Mouse (Mus musculus): ENCODE results near the gene Sycp3. TPM values are rescaled to one million over a fixed set of nuclear protein-coding genes. Genes with fewer than 3 reads are reported as not detected.
"Not testable (repeated sequence)": the region's sequence is repeated elsewhere in the genome, so short reads cannot be mapped to it uniquely, and the experiment has no call there.

Sycp3 gene
- polyA plus RNA-seq, 1 experiment from 2014 or later: not detected

DNA sequence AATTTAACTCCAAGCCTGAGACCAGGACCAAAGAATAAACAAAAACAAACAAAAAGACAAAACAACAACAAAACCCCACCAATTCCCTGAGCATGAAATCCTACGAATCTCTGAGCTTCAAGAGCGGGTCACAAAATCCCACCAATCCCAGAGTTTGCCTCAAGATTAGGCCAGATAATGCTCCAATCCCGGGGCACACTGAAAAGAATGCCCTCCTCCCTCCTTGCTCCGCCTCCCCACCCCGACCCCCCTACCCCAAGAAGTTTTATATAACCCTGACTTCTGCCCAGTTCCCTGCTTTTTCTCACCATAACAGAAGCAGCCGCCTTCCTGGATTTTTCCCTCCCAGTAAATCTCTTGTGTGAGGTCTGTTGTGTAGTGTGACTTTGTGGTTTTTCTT, 1.6 kb upstream of the Sycp3 start:
- WGBS: 44% methylated on average over 6 of the region's 6 CpGs
- Histone ChIP-seq H3K9me3 (replicated peaks) (peaks cover 2% of the 10 kb centered on the region; the same call in 1 of the 2 replicates), H3K4me2 (replicated peaks) (no peak overlapping the region), H3K27ac (no peak overlapping the region), H3K4me1 (no peaks in the 10 kb centered on the region), H3K4me3 (no peak overlapping the region), H3K27me3 (no peaks in the 10 kb centered on the region), H3K36me3 (no peaks in the 10 kb centered on the region), H3K9ac (no peak overlapping the region)
- ATAC-seq (ENCODE audit: low FRiP score): no peak

DNA sequence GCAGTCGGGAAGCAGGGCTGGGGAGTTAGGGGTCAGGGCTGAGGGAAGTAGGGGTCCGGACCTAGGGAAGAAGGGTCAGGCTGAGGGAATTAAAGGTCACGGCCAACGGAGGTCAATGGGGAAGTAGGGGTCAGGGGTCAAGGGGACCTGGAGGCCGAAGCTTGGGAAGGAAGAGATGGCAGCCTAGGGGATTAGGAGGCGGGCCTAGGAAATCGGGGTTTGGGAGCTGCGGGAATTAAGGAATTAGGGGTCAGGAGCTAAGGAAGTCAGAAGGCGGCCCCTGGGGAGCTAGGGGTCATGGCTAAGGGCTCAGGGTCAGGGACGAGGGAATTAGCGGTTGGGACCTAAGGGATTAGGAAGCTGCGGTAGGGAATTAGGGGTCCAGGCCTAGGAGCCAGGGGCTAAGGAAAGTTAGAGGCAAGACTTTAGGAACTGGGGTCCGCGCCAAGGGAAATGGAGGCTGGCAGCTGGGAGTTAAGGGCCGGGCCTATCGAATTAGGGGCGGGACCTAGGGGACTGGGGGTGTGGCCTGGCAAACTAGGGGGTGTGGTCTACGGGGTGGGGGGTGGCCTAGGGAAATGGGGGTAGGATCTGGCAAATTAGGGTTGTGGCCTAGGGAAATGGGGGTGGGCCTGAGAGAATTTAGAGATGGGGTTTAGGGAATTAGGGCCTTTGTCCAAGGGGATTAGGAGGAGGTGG, 902 bp downstream of the Sycp3 start:
- WGBS: 67% methylated on average over 18 of the region's 18 CpGs
- Histone ChIP-seq H3K4me1 (no peaks in the 10 kb centered on the region), H3K9ac (no peak overlapping the region), H3K4me3 (no peak overlapping the region), H3K27me3 (no peaks in the 10 kb centered on the region), H3K9me3 (replicated peaks) (peaks cover 2% of the 10 kb centered on the region; the same call in 1 of the 2 replicates), H3K36me3 (no peaks in the 10 kb centered on the region), H3K27ac (no peak overlapping the region), H3K4me2 (replicated peaks) (no peak overlapping the region)
- no peak for ATAC-seq (ENCODE audit: low FRiP score)

DNA sequence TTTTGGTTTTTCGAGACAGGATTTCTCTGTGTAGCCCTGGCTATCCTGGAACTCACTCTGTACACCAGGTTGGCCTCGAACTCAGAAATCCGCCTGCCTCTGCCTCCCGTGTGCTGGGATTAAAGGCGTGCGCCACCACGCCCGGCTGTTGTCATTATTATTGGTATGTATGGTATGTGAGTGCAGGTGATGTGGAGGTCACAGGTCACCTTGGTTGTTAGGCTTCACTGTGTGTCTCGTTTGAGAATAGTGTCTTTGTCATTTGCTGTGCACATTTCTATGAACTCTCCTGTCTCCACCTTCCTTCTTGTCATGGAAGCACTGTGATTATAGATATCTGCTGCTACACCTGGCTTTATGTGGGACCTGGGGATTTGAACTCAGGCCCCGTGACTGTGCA, 23.5 kb downstream of the Sycp3 start:
- not testable (repeated sequence) for H3K4me1 ChIP-seq; H3K9me3 ChIP-seq (replicated peaks); H3K27me3 ChIP-seq; ATAC-seq (ENCODE audit: low FRiP score); H3K4me3 ChIP-seq; H3K4me2 ChIP-seq (replicated peaks); H3K9ac ChIP-seq; H3K27ac ChIP-seq; H3K36me3 ChIP-seq
- WGBS: 91% methylated on average over 10 of the region's 10 CpGs

DNA sequence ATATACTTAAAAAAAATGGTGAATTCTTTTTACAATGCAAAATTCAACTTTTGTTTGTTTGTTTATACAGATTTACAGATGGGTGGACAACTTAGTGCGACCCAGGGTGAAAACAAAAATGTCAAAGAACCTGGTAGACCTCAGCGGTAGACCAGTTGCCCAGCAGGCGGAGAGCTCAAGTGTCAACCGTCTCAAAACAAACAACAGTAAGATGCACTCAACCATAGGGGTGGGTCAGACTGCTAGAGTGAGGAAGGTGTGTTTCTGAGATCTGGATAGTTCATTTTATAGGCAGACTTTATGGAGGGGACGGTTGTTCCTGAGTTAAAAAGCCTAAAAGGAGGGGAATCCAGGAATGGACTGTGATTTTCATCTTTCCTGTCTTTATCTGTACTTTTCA, 29.3 kb downstream of the Sycp3 start:
- no peaks in the 10 kb centered on the region for H3K9me3 ChIP-seq (replicated peaks)
- 85% methylated on average over 5 of the region's 5 CpGs for WGBS
- H3K4me3 ChIP-seq: no peak overlapping the region
- 0 out of 2 replicates have a peak, but pooled peaks cover 6% of the 10 kb centered on the region for H3K36me3 ChIP-seq
- H3K27ac ChIP-seq: no peak overlapping the region
- no peak overlapping the region for H3K9ac ChIP-seq
- ATAC-seq (ENCODE audit: low FRiP score): no peak
- H3K4me2 ChIP-seq (replicated peaks): no peak overlapping the region
- H3K4me1 ChIP-seq: peaks cover 3% of the 10 kb centered on the region; the same call in 1 of the 2 replicates
- H3K27me3 ChIP-seq: no peaks in the 10 kb centered on the region

DNA sequence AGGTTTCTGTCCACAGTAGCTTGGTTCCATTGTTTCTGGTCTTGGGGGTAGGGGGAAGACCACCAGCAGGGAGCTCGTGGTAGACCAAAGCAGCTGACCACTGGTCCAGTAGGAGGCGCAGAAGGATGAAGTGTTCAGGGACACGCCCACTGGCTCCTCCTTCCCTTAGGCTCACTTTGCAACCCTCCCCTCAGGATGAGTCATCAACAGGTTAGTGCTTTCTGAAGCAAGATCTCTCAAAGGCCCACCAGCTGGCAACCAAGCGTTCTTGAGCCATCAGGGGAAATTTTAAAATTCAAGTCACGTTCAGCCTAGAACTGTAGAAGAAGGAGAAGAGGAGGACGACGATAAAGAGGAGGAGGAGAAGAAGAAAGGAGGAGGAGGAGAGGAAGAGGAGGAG, 32.3 kb downstream of the Sycp3 start:
- no peak overlapping the region for H3K27ac ChIP-seq
- WGBS: 63% methylated on average over 7 of the region's 7 CpGs
- H3K27me3 ChIP-seq: no peaks in the 10 kb centered on the region
- H3K36me3 ChIP-seq: no peaks in the 10 kb centered on the region
- no peak overlapping the region for H3K4me2 ChIP-seq (replicated peaks)
- H3K9me3 ChIP-seq (replicated peaks): no peaks in the 10 kb centered on the region
- ATAC-seq (ENCODE audit: low FRiP score): no peak
- no peak overlapping the region for H3K4me3 ChIP-seq
- H3K4me1 ChIP-seq: peaks cover 3% of the 10 kb centered on the region; the same call in 1 of the 2 replicates
- H3K9ac ChIP-seq: no peak overlapping the region

DNA sequence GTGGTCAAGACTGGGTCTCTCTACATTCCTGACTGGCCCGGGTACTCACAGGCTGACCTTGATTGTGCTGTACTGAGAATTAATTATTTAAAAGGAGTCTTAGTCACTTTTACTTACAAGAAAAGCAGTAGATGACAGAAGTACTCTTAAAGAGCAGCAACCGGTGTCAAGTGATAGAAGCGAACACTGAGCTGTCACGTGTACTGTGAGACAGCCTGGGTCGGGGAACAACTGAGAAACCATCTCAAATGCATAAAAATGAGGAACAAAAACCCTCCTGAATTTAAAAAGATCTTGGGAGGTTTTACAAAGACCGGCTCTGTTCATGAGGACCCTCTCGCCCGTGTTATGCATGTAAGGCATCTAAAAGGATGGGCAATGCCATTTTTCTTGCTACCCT, 33.3 kb downstream of the Sycp3 start:
- Histone ChIP-seq H3K9ac (no peak overlapping the region), H3K4me1 (peaks cover 3% of the 10 kb centered on the region; the same call in 1 of the 2 replicates), H3K9me3 (replicated peaks) (no peaks in the 10 kb centered on the region), H3K36me3 (no peaks in the 10 kb centered on the region), H3K4me3 (no peak overlapping the region), H3K27me3 (no peaks in the 10 kb centered on the region), H3K27ac (no peak overlapping the region), H3K4me2 (replicated peaks) (no peak overlapping the region)
- 76% methylated on average over 8 of the region's 8 CpGs for WGBS
- ATAC-seq (ENCODE audit: low FRiP score): no peak

DNA sequence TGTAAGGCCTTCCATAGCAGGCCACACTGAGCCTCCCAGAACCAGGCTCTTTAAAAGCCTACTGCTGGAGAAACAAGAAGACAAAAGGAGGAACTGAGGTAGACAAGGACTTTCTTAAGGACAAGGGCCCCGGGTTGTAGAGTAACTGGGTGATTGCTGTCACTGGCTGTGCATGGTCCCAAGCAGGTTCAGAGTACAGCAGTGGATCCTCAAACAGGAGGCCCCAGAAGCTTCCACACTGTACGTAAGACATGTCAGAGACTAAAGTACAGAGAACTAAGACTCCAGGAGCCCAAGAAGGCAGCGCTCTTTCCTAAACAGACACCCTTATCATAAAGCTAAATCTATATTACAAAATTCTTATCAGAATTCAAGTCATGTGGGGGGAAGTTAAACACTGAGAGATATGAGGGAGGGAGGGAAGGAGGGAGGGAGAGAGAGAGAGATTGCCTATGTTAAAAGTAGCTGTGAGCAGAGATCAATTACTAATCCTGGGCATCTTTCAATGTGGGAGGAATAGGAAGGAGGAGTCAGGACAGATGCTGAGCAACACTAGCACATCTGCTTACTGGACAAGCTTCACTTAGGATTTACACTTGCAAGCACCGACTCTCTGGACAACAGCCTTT, 35.7 kb downstream of the Sycp3 start:
- no peak overlapping the region for H3K9ac ChIP-seq
- no peak overlapping the region for H3K4me3 ChIP-seq
- H3K4me1 ChIP-seq: peaks cover 3% of the 10 kb centered on the region; the same call in 1 of the 2 replicates
- no peaks in the 10 kb centered on the region for H3K9me3 ChIP-seq (replicated peaks)
- no peak for ATAC-seq (ENCODE audit: low FRiP score)
- no peaks in the 10 kb centered on the region for H3K36me3 ChIP-seq
- WGBS: 77% methylated on average over 4 of the region's 4 CpGs
- H3K27me3 ChIP-seq: no peaks in the 10 kb centered on the region
- H3K4me2 ChIP-seq (replicated peaks): no peak overlapping the region
- H3K27ac ChIP-seq: no peak overlapping the region

DNA sequence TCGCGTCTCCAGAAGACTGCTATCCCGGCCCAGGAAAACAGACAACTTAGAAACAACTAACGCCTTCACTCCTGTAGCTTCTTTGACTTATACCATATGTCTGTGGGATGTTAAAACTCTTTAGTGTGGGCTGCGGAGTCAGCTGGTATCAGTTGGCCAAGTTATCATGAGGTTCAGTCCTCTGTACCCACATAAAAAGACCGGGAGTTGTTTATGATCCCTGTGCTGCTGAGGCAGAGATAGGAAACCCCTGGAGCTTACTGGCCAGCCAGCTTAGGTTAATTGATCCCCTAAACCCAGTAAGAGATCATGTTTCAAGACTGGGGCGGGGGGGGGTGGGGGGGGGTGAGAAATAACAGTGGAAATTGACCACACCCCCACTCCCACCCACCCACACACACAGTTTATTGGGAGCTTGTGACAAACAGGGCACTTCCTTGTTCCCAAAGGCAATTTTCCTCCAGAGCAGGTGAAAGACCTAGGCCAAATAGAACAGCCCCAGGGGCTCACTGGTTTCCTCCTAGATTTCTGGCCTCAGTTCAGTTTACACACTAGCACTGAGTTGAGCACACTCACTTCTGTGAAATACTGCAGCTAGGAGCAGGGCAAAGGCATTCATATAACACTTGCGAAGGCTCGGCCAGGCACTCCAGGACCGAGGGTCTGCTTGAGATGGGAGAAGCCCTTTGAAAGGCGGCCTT, 37.6 kb downstream of the Sycp3 start:
- ATAC-seq (ENCODE audit: low FRiP score): no peak
- 68% methylated on average over 11 of the region's 11 CpGs for WGBS
- Histone ChIP-seq H3K27ac (no peak overlapping the region), H3K27me3 (no peaks in the 10 kb centered on the region), H3K9ac (no peak overlapping the region), H3K4me3 (no peak overlapping the region), H3K9me3 (replicated peaks) (no peaks in the 10 kb centered on the region), H3K4me2 (replicated peaks) (no peak overlapping the region), H3K4me1 (peaks cover 3% of the 10 kb centered on the region), H3K36me3 (no peaks in the 10 kb centered on the region)

DNA sequence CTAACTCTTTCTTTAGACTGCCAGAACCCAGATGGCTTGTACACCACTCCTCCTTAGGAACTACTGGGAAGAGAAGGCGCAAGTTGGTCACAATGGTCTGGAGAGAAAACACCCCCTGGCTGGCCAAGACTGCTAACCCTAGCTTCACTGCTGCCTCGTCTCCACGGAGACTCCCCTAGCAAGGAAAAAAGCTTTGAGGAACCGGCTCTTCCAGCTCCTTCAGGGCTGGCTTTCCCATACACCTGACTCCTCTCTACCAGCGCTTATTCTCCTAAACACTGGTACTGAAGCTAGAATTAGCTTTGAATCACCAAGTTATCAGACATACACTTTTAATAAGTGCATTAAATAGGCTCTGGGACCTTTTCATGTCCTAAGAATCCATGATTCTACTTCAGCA, 40.6 kb downstream of the Sycp3 start:
- no peaks in the 10 kb centered on the region for H3K36me3 ChIP-seq
- H3K9ac ChIP-seq: no peak overlapping the region
- no peaks in the 10 kb centered on the region for H3K9me3 ChIP-seq (replicated peaks)
- peaks cover 12% of the 10 kb centered on the region for H3K4me1 ChIP-seq
- H3K27me3 ChIP-seq: no peaks in the 10 kb centered on the region
- WGBS: 66% methylated on average over 5 of the region's 5 CpGs
- no peak overlapping the region for H3K4me3 ChIP-seq
- no peak overlapping the region for H3K27ac ChIP-seq
- no peak for ATAC-seq (ENCODE audit: low FRiP score)
- H3K4me2 ChIP-seq (replicated peaks): no peak overlapping the region

DNA sequence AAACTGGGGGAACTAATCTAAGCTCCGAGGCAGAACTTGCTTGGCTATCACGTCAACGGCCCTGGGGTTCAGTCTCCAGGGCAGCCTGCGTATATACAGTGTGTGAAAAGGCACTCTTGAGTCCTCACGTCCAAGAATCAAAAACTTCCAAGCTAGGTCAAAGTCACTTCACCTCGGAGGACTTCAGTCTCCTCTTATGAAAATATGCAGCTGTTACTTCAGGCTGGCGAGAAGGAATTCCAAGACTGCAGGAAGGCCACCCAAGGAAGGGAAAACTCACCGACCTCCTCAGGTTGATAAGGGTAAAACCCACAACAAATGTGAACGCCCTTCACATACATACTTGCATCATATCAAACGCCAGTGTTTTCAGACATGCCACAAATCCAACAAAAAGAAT, 42.0 kb downstream of the Sycp3 start:
- Histone ChIP-seq H3K4me3 (no peak overlapping the region), H3K4me2 (replicated peaks) (no peak overlapping the region), H3K36me3 (no peaks in the 10 kb centered on the region), H3K4me1 (peaks cover 12% of the 10 kb centered on the region), H3K9ac (no peak overlapping the region), H3K27me3 (no peaks in the 10 kb centered on the region), H3K27ac (no peak overlapping the region), H3K9me3 (replicated peaks) (no peaks in the 10 kb centered on the region)
- no peak for ATAC-seq (ENCODE audit: low FRiP score)
- 77% methylated on average over 10 of the region's 10 CpGs for WGBS

DNA sequence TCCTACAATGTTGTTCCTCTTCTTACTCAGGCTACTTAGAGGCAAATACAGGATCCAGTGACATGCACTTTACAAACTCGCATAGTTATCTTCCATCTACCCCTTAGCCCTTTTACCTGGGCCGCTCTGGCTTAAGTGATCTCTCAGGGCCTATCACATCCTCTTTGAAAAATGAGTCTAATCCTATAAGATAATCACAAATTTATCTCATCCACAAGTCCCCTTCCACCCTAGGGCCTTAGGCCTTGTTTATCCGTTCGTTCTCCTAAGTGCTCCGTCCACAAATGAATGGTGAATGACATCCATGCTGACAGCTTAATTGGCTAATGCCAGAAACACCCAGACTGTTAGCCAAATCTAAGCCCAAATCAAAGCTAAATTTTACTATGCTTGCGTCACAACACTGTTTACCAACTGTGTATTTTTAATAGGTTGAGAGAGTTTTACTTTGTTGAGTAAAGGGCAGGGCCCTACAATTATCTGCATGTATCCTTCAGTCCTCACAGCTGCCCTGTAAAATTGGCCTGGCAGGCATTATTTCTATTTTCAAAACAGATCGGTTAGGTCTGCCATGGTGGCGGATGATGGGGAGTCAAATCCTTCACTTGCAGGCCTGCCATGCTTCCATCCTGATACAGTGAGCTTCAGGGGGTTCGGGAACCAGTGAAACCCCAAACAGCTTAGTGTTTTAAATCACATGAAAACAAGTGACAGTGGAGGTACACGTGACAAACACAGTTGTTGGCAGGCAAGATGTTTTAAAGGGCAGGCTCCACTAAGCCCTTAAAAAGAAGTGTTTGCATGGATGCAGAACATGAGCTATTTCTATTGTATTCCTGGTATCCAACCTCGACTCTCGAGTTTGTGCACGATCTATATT, 42.8 kb downstream of the Sycp3 start:
- Histone ChIP-seq H3K36me3 (no peaks in the 10 kb centered on the region), H3K4me2 (replicated peaks) (peak overlapping the region; percentile 82; the same call in 1 of the 2 replicates), H3K27me3 (no peaks in the 10 kb centered on the region), H3K27ac (no peak overlapping the region), H3K9me3 (replicated peaks) (no peaks in the 10 kb centered on the region), H3K4me1 (peaks cover 12% of the 10 kb centered on the region), H3K4me3 (no peak overlapping the region), H3K9ac (no peak overlapping the region)
- no peak for ATAC-seq (ENCODE audit: low FRiP score)
- whole genome bisulfite sequencing: 70% methylated on average over 13 of the region's 13 CpGs

DNA sequence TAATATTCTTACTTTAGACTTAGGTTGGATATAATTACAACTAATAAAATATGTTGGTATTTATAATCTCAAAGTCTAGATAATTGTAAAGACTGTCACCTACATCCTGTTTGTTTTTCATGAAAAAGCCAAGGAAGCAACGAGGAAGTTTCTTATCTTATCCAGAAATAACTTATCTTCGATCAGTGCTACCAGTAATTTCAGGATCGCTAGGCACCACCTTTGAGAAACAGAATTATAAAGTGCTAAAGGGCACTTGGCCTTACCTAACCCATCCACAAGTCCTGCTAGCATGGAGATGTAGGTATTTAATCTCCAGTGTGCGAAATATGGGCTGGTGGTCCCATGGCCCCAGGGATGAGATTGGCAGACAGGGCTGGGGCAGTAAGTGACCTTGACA, 43.5 kb downstream of the Sycp3 start:
- WGBS: 48% methylated on average over 4 of the region's 4 CpGs
- H3K4me1 ChIP-seq: peaks cover 12% of the 10 kb centered on the region
- H3K9me3 ChIP-seq (replicated peaks): no peaks in the 10 kb centered on the region
- no peak for ATAC-seq (ENCODE audit: low FRiP score)
- peak overlapping the region; percentile 68 for H3K4me3 ChIP-seq
- no peaks in the 10 kb centered on the region for H3K27me3 ChIP-seq
- H3K9ac ChIP-seq: peak overlapping the region; percentile 80
- H3K36me3 ChIP-seq: no peaks in the 10 kb centered on the region
- peak overlapping the region; percentile 78 for H3K27ac ChIP-seq
- H3K4me2 ChIP-seq (replicated peaks): peak overlapping the region; percentile 82

Data from hindbrain, embryonic 12.5 days (tissue).